Mouse (Mus musculus) midbrain, embryonic 11.5 days (tissue): ENCODE data around the gene 1600002K03Rik. TPM values are rescaled to one million over a fixed set of nuclear protein-coding genes. Genes with fewer than 3 reads are reported as not detected.

ENCODE experiments used
- ATAC-seq: fragments of 200-750 bp; cut with Nextera tagmentation; 2 replicates; pipeline ENCODE4 v1.8.0; 2017; ENCODE audit warnings: moderate TSS enrichment, moderate library complexity; ENCODE audit not compliant: low FRiP score
- DNase-seq: peaks from one replicate; pipeline ENCODE4 v3.0.0; 2015; ENCODE audit warnings: low spot score; ENCODE audit errors: missing footprints
- H3K27ac ChIP-seq: fragments of 300-500 bp; sonication (generic); 2 replicates; pipeline ENCODE4 v1.5.1; 2014; ENCODE audit warnings: low read depth, low read length
- H3K27me3 ChIP-seq: fragments of 300-500 bp; sonication (generic); 2 replicates; pipeline ENCODE4 v1.6.1; 2014; ENCODE audit warnings: mild to moderate bottlenecking, low read length, moderate library complexity, mixed read lengths; ENCODE audit not compliant: control insufficient read depth, insufficient read depth
- H3K36me3 ChIP-seq: fragments of 300-500 bp; sonication (generic); 2 replicates; pipeline ENCODE4 v1.6.1; 2014; ENCODE audit warnings: mild to moderate bottlenecking, low read length, moderate library complexity, mixed read lengths; ENCODE audit not compliant: control insufficient read depth, insufficient read depth
- H3K4me1 ChIP-seq: fragments of 300-500 bp; sonication (generic); 2 replicates; pipeline ENCODE4 v1.6.1; 2014; ENCODE audit warnings: low read length; ENCODE audit not compliant: control insufficient read depth, insufficient read depth
- H3K4me2 ChIP-seq: fragments of 300-500 bp; sonication (generic); 2 replicates; pipeline ENCODE4 v1.6.1; 2014; ENCODE audit warnings: mild to moderate bottlenecking, moderate library complexity
- H3K4me3 ChIP-seq: fragments of 300-500 bp; sonication (generic); 2 replicates; pipeline ENCODE4 v1.5.1; 2014; ENCODE audit warnings: low read depth, low read length
- H3K9ac ChIP-seq: fragments of 300-500 bp; sonication (generic); 2 replicates; pipeline ENCODE4 v1.6.1; 2014; ENCODE audit warnings: low read length
- H3K9me3 ChIP-seq: fragments of 300-500 bp; sonication (generic); 2 replicates; pipeline ENCODE4 v1.6.1; 2016; ENCODE audit warnings: low read length; ENCODE audit not compliant: control insufficient read depth
- WGBS: fragments of 180-500 bp; shearing (Covaris S2); extraction: QIAGEN DNeasy Blood & Tissue Kit; methylation state at CpG from one replicate; pipeline ENCODE4 v1.1.7; 2014; 5-methylcytosine and 5-hydroxymethylcytosine counted together
- polyA plus RNA-seq: library from polyadenylated mRNA; unstranded; fragments of >200 nt; fragmentation: Nextera tagmentation; extraction: Ambion mirVana; gene quantifications from 2 replicates; pipeline ENCODE4 v1.2.1, GENCODE M21; 2014

The 1600002K03Rik gene
- polyA plus RNA-seq, 1 experiment from 2014 or later: 8.7 TPM

GRCm38 (mm10) chr10:80151211-80152034 lies 21.3 kb upstream of the 1600002K03Rik start:
- peaks cover 49% of the 10 kb centered on the region for H3K4me1 ChIP-seq
- peak overlapping the region; percentile 99 for H3K4me2 ChIP-seq
- H3K27me3 ChIP-seq: no peaks in the 10 kb centered on the region
- WGBS: under 1% methylated on average over 26 of the region's 26 CpGs
- H3K9me3 ChIP-seq: no peaks in the 10 kb centered on the region
- peak overlapping the region; percentile 99 for H3K27ac ChIP-seq
- peak overlapping the region; percentile 99 for H3K4me3 ChIP-seq
- peaks cover 47% of the 10 kb centered on the region for H3K36me3 ChIP-seq
- peak; percentile 95 for DNase-seq
- H3K9ac ChIP-seq: peak overlapping the region; percentile 100
- ATAC-seq: no peak

DNA sequence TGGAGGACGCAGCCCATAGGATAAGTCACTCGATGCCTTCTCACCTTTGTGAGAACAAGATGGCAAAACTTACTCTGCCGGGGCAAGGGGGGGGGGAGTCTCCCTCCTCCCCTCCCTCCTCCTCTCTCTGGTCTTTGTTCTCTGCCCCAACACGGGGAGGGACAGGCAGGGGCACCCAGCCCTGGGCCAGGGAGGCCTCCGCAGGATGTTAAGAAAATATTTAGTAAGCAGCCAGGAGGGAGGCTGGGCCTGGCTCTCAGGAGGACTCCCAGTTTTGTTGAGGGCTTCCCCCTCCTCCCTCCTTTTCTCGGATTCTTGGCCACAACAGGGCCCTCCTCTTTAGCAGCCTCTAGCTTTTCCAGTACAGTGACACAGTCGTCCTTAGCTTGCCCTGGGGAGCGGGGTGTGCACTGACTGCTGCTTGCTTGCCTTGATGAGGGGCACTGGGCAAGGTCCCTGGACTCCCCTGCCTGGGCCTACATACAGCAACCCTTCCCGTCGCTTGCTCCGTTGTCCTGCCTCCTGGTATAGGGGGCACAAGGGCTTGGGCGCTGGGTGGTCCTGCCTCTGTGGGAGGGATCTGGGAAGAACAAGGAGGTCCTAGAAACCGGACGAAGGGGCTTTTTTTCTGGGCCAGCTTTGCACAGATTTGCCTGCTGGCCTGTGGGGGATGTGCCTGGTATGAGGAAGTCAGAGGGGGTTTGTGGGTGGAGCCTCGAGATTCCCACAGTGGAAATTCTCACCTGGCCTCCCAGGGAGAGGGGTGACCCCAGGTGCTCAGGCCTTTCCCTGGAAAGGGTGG lies 20.5 kb upstream of the 1600002K03Rik start:
- peak overlapping the region; percentile 99 for H3K27ac ChIP-seq
- H3K4me3 ChIP-seq: peak overlapping the region; percentile 99
- no peak for ATAC-seq
- no peaks in the 10 kb centered on the region for H3K27me3 ChIP-seq
- no peaks in the 10 kb centered on the region for H3K9me3 ChIP-seq
- DNase-seq: peak; percentile 93
- peaks cover 55% of the 10 kb centered on the region for H3K36me3 ChIP-seq
- WGBS: 10% methylated on average over 14 of the region's 15 CpGs
- peak overlapping the region; percentile 99 for H3K4me2 ChIP-seq
- H3K9ac ChIP-seq: peak overlapping the region; percentile 100
- peaks cover 48% of the 10 kb centered on the region for H3K4me1 ChIP-seq

- DNase-seq: no peak
- 45% methylated on average over 3 of the region's 3 CpGs for WGBS
- H3K27ac ChIP-seq: peak overlapping the region; percentile 99
- peaks cover 47% of the 10 kb centered on the region for H3K4me1 ChIP-seq
- peaks cover 60% of the 10 kb centered on the region for H3K36me3 ChIP-seq
- no peak for ATAC-seq
- H3K9me3 ChIP-seq: no peaks in the 10 kb centered on the region
- H3K4me2 ChIP-seq: peak overlapping the region; percentile 99
- peak overlapping the region; percentile 100 for H3K9ac ChIP-seq
- H3K4me3 ChIP-seq: peak overlapping the region; percentile 99
- H3K27me3 ChIP-seq: no peaks in the 10 kb centered on the region
These were observed 19.9 kb upstream of the 1600002K03Rik start for GRCm38 (mm10) chr10:80152873-80153260.

DNA sequence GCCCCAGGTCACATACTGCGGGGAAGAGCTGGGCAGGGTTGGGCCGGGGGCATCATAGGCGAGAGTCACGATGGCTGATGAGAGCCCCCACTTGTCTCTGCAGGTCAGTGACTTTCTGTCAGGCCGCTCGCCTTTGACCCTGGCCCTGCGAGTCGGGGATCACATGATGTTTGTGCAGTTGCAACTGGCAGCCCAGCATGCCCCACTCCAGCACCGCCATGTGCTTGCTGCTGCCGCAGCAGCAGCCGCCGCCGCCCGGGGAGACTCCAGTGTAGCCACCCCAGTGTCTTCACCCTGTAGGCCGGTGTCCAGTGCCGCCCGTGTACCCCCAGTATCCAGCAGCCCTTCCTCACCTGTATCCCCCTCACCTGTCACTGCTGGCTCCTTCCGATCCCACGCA lies 19.0 kb upstream of the 1600002K03Rik start:
- Histone ChIP-seq H3K4me2 (peak overlapping the region; percentile 99), H3K36me3 (peaks cover 60% of the 10 kb centered on the region), H3K27ac (no peak overlapping the region; the same call in 1 of the 2 replicates), H3K9me3 (no peaks in the 10 kb centered on the region), H3K9ac (peak overlapping the region; percentile 100), H3K27me3 (no peaks in the 10 kb centered on the region), H3K4me1 (peaks cover 52% of the 10 kb centered on the region), H3K4me3 (no peak overlapping the region)
- 86% methylated on average over 19 of the region's 19 CpGs for WGBS
- DNase-seq (no peak), ATAC-seq (no peak)

DNA sequence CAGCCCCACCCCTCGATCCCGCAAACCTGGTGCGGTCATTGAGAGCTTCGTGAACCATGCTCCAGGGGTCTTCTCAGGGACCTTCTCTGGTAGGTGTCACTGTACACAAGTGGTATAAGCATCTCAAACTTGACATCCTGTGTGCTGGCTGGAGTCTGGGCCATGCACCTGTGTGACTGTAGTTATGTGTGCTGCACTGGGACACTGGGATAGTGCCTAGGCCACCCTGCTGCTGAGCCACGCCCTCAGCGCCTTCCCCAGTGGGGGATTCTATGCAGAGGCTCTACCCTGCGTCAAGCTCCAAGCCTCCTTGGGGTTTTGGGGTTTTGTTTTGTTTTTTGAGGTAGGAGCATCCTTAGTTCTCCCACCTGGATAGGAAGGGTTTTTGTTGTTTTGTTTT lies 18.4 kb upstream of the 1600002K03Rik start:
- H3K36me3 ChIP-seq: peaks cover 60% of the 10 kb centered on the region

GRCm38 (mm10) chr10:80155277-80155676 lies 17.5 kb upstream of the 1600002K03Rik start:
- H3K9ac ChIP-seq: no peak overlapping the region
- WGBS: 60% methylated on average over 1 of the region's 1 CpGs
- no peaks in the 10 kb centered on the region for H3K9me3 ChIP-seq
- no peak overlapping the region for H3K4me2 ChIP-seq
- H3K27me3 ChIP-seq: no peaks in the 10 kb centered on the region
- peaks cover 60% of the 10 kb centered on the region for H3K36me3 ChIP-seq
- ATAC-seq (no peak), DNase-seq (no peak)
- H3K27ac ChIP-seq: no peak overlapping the region
- peaks cover 61% of the 10 kb centered on the region for H3K4me1 ChIP-seq
- H3K4me3 ChIP-seq: no peak overlapping the region

More for the DNA sequence above, 18.4 kb upstream of the 1600002K03Rik start:
- ATAC-seq: no peak
- Histone ChIP-seq H3K9me3 (no peaks in the 10 kb centered on the region), H3K4me3 (no peak overlapping the region), H3K4me2 (no peak overlapping the region), H3K9ac (0 out of 2 replicates have a peak overlapping the region, but pooled peaks have one; percentile 16), H3K27ac (no peak overlapping the region), H3K27me3 (no peaks in the 10 kb centered on the region), H3K4me1 (peaks cover 59% of the 10 kb centered on the region)
- 86% methylated on average over 7 of the region's 7 CpGs for WGBS
- no peak for DNase-seq

- Histone ChIP-seq H3K9me3 (no peaks in the 10 kb centered on the region), H3K36me3 (peaks cover 60% of the 10 kb centered on the region), H3K4me3 (no peak overlapping the region), H3K4me2 (no peak overlapping the region), H3K27me3 (no peaks in the 10 kb centered on the region), H3K4me1 (peaks cover 70% of the 10 kb centered on the region), H3K9ac (no peak overlapping the region), H3K27ac (0 out of 2 replicates have a peak overlapping the region, but pooled peaks have one; percentile 32)
- ATAC-seq: no peak
- WGBS: 87% methylated on average over 29 of the region's 29 CpGs
- no peak for DNase-seq
These were observed 16.6 kb upstream of the 1600002K03Rik start for GRCm38 (mm10) chr10:80156002-80156751.

GRCm38 (mm10) chr10:80156752-80157053 lies 16.0 kb upstream of the 1600002K03Rik start:
- WGBS: 66% methylated on average over 7 of the region's 7 CpGs
- peaks cover 57% of the 10 kb centered on the region for H3K36me3 ChIP-seq
- no peak overlapping the region for H3K4me2 ChIP-seq

More at GRCm38 (mm10) chr10:80156752-80157053, 16.0 kb upstream of the 1600002K03Rik start:
- Histone ChIP-seq H3K4me3 (no peak overlapping the region), H3K4me1 (peaks cover 75% of the 10 kb centered on the region), H3K9me3 (no peaks in the 10 kb centered on the region), H3K27me3 (no peaks in the 10 kb centered on the region), H3K27ac (peak overlapping the region; percentile 76; the same call in 1 of the 2 replicates), H3K9ac (no peak overlapping the region)
- DNase-seq: no peak
- ATAC-seq: no peak
